Mouse (Mus musculus) liver, adult 2 months (tissue): Measurements from ENCODE around the gene Zfp952.

Experiments used
- CTCF ChIP-seq: fragments of 200-500 bp; IDR thresholded peaks from 2 replicates; pipeline ENCODE4 v1.5.1; 2011; ENCODE audit warnings: low read depth, low read length, control low read depth
- POLR2A ChIP-seq: fragments of 200-500 bp; IDR thresholded peaks from 2 replicates; pipeline ENCODE4 v1.6.1; 2011; ENCODE audit warnings: low read length, control low read depth; ENCODE audit not compliant: insufficient read depth; ENCODE audit errors: extremely low read depth

DNA sequence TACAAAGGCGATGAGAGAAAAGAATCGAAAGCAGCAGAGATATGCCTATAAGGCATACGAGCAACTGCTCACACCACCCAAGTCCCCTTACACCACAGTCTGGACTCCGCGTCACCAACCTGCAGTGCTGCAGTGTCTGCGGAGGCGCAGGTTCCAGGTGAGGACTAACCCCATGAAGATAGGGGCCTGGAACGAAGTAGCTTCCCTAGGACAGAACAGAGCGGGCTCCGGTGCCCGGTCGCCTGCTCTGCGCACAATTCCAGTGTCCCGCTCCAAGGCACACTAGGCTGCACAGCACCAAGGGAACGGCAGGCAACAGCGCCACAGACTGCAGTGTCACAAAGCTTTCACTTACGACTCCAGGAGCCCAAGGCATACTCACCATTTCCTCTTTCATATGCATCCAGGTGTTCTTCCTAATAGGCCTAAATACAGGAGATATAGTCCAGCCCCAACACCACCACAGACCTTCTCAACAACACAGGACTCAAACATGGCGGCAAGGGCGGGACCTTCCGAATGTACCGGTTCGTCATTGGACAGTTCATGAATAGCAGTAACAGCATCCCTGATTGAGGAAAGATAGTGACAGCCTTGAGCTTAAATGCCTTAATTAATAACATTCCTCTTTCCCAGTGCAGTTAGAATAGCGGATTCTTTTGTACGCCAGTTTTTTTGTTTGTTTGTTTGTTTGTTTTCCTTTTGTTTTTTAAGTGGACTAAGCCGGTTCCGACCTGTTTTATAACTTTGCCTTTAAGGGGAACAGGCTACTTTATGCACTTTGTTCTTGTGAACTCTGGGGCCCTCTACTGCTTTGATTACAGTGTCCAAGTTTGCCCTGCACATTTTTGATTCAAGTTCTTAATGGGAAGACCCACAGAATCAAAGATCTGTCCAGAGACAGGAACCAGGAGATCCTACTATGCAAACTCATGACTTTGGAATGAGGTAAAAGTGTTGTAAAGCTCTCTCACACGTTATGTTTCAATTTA lies 40.3 kb downstream of the Zfp952 start, which contains the start of gene Zfp763:
- no peak for TF ChIP-seq POLR2A
- no peak for TF ChIP-seq CTCF
